Mouse (Mus musculus) left cerebral cortex, postnatal 10 days (tissue): ENCODE data around the gene Atp9a. TPM values are rescaled to one million over a fixed set of nuclear protein-coding genes. Genes with fewer than 3 reads are reported as not detected.

ENCODE experiments used
- DNase-seq, 2 experiments: peaks; one replicate each; pipeline ENCODE4 v3.0.0; 2021 to 2022; ENCODE audit warnings: low spot score in 2 of 2, mixed read lengths in 1 of 2; ENCODE audit errors: extremely low spot score in 1 of 2
- intact Hi-C: fragments of 180-260 bp; cut with DNase I; formaldehyde crosslinking; loops from one replicate; pipeline ENCODE4 v1.15.1; 2025
- microRNA-seq: library from miRNA; unstranded; fragments of <30 nt; microRNA quantifications from one replicate; pipeline ENCODE4 v1.2.0, GENCODE M21; 2022
- total RNA-seq, 2 experiments: library from RNA; stranded (reverse); gene quantifications; 2 replicates each; pipeline ENCODE4 v1.2.3; 2021

Gene Atp9a
- total RNA-seq, 2 experiments from 2014 or later = 486 to 487 TPM

- peak in 1 of 2 experiments; percentile 61 for DNase-seq
- intact Hi-C loops = no loop called here
Measured at GRCm38 (mm10) chr2:168590168-168590551, 152.0 kb downstream of the Atp9a start.

DNA sequence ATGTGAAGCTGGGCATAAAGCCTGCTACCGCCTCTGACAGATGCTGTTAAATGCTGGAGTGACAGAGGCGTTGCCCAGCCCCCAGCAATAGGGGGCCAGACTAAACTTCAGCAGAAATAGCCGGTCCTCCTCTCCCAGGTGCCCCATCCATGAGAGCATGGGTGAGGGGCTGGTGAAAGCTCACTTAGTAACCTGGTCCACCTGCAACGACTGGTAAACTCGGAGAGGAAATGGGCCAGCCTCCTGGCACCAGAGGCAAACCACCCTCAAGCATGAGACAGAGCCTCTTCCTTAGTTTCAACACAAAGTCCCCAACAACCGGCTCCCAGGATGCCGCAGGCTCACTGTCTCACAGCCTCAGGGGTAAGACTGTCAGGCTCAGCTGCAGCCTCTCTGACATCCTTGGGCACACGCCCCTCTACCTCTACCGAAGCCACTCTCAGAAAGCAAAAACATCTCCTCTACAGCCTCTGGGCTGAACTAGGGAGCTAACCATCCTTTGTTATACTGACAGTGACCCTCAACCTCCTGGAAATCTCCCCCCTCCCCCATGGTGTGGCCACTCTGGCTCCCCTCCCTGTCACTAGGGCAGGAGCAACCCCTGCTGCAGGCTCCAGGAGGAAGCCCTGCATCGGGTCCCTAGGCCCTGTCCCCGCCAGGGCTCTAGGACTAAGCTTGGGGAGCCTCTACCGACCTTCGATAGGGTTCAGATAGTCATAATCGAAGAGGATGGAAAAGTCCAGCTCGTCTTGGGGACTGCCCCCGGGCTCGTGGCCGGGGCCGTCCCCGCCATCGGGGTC lies 152.6 kb downstream of the Atp9a start:
- intact Hi-C loops = no loop called here
- DNase-seq = no peak

- intact Hi-C loops = no loop called here
- no peak for DNase-seq
Measured at GRCm38 (mm10) chr2:168588591-168589367, 153.4 kb downstream of the Atp9a start.

DNA sequence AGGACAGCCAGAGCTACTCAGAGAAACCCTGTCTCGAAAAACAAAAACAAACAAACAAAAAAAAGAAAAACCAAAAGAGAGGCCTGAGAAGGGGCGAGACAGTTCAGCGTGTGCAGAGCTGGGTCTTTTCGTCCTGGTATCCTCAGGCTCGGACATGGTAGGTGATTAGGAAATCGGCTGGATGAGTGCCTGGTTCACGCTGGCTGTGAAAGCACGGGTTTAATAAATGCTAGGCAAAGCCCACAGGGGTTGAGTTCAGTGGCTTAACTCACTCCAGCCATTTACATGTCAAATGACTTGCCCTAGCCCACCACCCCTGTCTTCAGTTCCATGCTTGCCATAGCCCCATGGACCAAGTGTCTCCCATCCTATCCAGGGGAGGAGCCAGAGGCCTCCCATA lies 155.1 kb downstream of the Atp9a start:
- intact Hi-C loops = no loop called here
- DNase-seq = no peak

DNA sequence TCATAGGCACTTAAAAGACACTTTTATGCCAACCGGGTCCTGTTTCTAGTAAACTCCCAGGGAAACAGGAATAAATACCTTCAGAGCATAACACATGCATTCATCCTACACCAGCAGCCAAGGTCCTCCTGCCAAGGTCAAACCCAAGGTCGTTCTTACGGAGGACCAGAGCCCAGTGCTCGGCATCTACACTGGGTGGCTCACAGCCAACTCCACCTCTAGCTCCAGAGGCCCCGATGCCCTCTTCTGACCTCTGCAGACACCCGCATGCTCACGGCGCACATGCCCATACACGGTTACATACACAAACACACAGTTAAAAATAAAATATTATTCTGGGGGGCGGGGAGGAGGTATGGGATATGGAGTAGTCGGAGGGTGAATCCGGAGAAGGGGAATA lies 155.7 kb downstream of the Atp9a start:
- intact Hi-C loops = no loop called here
- DNase-seq = no peak

- DNase-seq = no peak
- intact Hi-C loops = no loop called here
Measured at GRCm38 (mm10) chr2:168584857-168585256, 157.4 kb downstream of the Atp9a start.

Small RNAs within 50 kb of the gene (microRNA-seq; reads per million reads assigned to microRNA genes)
- 21.3 reads per million, percentile 40 among the genes with 10 or more reads in this experiment for gene Mir7004

Other genes with a start within 250 kb of the Atp9a start
- 10 to 100 TPM; 14.4 to 17.4 TPM for gene Nfatc2, start 140.8 kb downstream of the Atp9a start, total RNA-seq
- under 1 TPM in 1 of 2 experiments, not detected in 1; 0.47 TPM for gene Sall4, start 25.5 kb upstream of the Atp9a start, total RNA-seq
- 10 to 100 TPM; 19.1 to 19.5 TPM for gene Zfp64, start 213.2 kb upstream of the Atp9a start, total RNA-seq